Mouse (Mus musculus) MEL (cell line): Measurements from ENCODE around the gene Tomm40. TPM values are rescaled to one million over a fixed set of nuclear protein-coding genes. Genes with fewer than 3 reads are reported as not detected.

Experiments used
- DNase-seq: peaks from one replicate; pipeline ENCODE4 v3.0.0; 2011; ENCODE audit warnings: low read depth, low spot score
- H3K27ac ChIP-seq: 2 replicates; pipeline ENCODE4 v1.5.1; 2012; ENCODE audit warnings: low read depth, mild to moderate bottlenecking, control low read depth, low read length, moderate library complexity; ENCODE audit not compliant: control insufficient read depth
- H3K27me3 ChIP-seq, 2 experiments: fragments of 150-350 bp in 1 of 2; sonication (generic) in 1 of 2; 2 replicates each; pipeline ENCODE4 v1.6.1; 2012; ENCODE audit warnings: low read length in 2 of 2, mild to moderate bottlenecking in 2 of 2, improper control_type of control experiment in 1 of 2, moderate library complexity in 1 of 2; ENCODE audit not compliant: insufficient read depth in 2 of 2, control insufficient read depth in 1 of 2
- H3K36me3 ChIP-seq, 2 experiments: 2 replicates each; pipeline ENCODE4 v1.6.1; 2012 to 2014; ENCODE audit warnings: low read length in 2 of 2, improper control_type of control experiment in 1 of 2, inconsistent platforms in 1 of 2, mild to moderate bottlenecking in 1 of 2; ENCODE audit not compliant: insufficient read depth in 2 of 2, control insufficient read depth in 1 of 2
- H3K4me1 ChIP-seq, 2 experiments: fragments of 150-350 bp in 1 of 2; sonication (generic) in 1 of 2; 2 replicates each; pipeline ENCODE4 v1.6.1; 2012; ENCODE audit warnings: low read length in 2 of 2, improper control_type of control experiment in 1 of 2, mild to moderate bottlenecking in 1 of 2; ENCODE audit not compliant: insufficient read depth in 2 of 2, control insufficient read depth in 1 of 2
- H3K4me3 ChIP-seq, 2 experiments: fragments of 150-350 bp in 1 of 2; sonication (generic) in 1 of 2; 2 replicates each; pipeline ENCODE4 v1.5.1; 2012; ENCODE audit warnings: low read depth in 2 of 2, low read length in 2 of 2, mild to moderate bottlenecking in 2 of 2, moderate library complexity in 2 of 2, control low read depth in 1 of 2, improper control_type of control experiment in 1 of 2; ENCODE audit not compliant: control insufficient read depth in 1 of 2, insufficient read depth in 1 of 2
- H3K79me2 ChIP-seq: 2 replicates; pipeline ENCODE4 v1.6.1; 2012; ENCODE audit warnings: mild to moderate bottlenecking, low read length, moderate library complexity; ENCODE audit not compliant: control insufficient read depth, poor library complexity, insufficient read depth
- H3K9ac ChIP-seq: 2 replicates; pipeline ENCODE4 v1.6.1; 2012; ENCODE audit warnings: low read depth, mild to moderate bottlenecking, control low read depth, low read length, moderate library complexity; ENCODE audit not compliant: control insufficient read depth, poor library complexity, severe bottlenecking
- H3K9me3 ChIP-seq: fragments of 150-350 bp; sonication (generic); replicated peaks from 2 replicates; pipeline ENCODE4 v1.6.1; 2012; ENCODE audit warnings: mild to moderate bottlenecking, low read length, improper control_type of control experiment, moderate library complexity; ENCODE audit not compliant: insufficient read depth
- BHLHE40 ChIP-seq: IDR thresholded peaks from 2 replicates; pipeline ENCODE4 v1.6.1; 2012; ENCODE audit warnings: low read depth, mild to moderate bottlenecking, inconsistent platforms, low read length, improper control_type of control experiment, borderline replicate concordance
- CHD1 ChIP-seq: IDR thresholded peaks from 2 replicates; pipeline ENCODE4 v1.6.1; 2012; ENCODE audit warnings: low read depth, mild to moderate bottlenecking, inconsistent platforms, low read length, improper control_type of control experiment
- CHD2 ChIP-seq: IDR thresholded peaks from 2 replicates; pipeline ENCODE4 v1.6.1; 2011; ENCODE audit warnings: low read length, improper control_type of control experiment
- EP300 ChIP-seq, 2 experiments: IDR thresholded peaks; 2 replicates each; pipeline ENCODE4 v1.6.1; 2011; ENCODE audit warnings: improper control_type of control experiment in 2 of 2, low read length in 2 of 2, low read depth in 1 of 2, mild to moderate bottlenecking in 1 of 2
- ETS1 ChIP-seq: IDR thresholded peaks from 2 replicates; pipeline ENCODE4 v1.6.1; 2012; ENCODE audit warnings: low read depth, mild to moderate bottlenecking, inconsistent platforms, low read length, improper control_type of control experiment, moderate library complexity
- GATA1 ChIP-seq: IDR thresholded peaks from 2 replicates; pipeline ENCODE4 v1.6.1; 2011; ENCODE audit warnings: low read depth, low read length, improper control_type of control experiment
- KAT2A ChIP-seq: conservative IDR thresholded peaks from 2 replicates; pipeline ENCODE4 v1.6.1; 2012; ENCODE audit warnings: low read depth, low read length, improper control_type of control experiment, inconsistent platforms
- MEF2A ChIP-seq: IDR thresholded peaks from 2 replicates; pipeline ENCODE4 v1.6.1; 2014; ENCODE audit warnings: low read depth, mild to moderate bottlenecking, inconsistent platforms, low read length, improper control_type of control experiment; ENCODE audit not compliant: poor library complexity, insufficient replicate concordance, severe bottlenecking; ENCODE audit errors: extremely low read depth
- MXI1 ChIP-seq: IDR thresholded peaks from 2 replicates; pipeline ENCODE4 v1.6.1; 2011; ENCODE audit warnings: mild to moderate bottlenecking, low read depth, low read length, improper control_type of control experiment
- MYB ChIP-seq: IDR thresholded peaks from 2 replicates; pipeline ENCODE4 v1.6.1; 2011; ENCODE audit warnings: mild to moderate bottlenecking, low read depth, low read length, improper control_type of control experiment
- MYC ChIP-seq: IDR thresholded peaks from 2 replicates; pipeline ENCODE4 v1.6.1; 2011; ENCODE audit warnings: low read depth, mild to moderate bottlenecking, low read length, improper control_type of control experiment, moderate library complexity
- POLR2A ChIP-seq, 2 experiments: IDR thresholded peaks; 2 replicates each; pipeline ENCODE4 v1.6.1; 2011 to 2012; ENCODE audit warnings: low read length in 2 of 2, mild to moderate bottlenecking in 2 of 2, control low read depth in 1 of 2, improper control_type of control experiment in 1 of 2, low read depth in 1 of 2, moderate library complexity in 1 of 2; ENCODE audit not compliant: control insufficient read depth in 1 of 2, insufficient read depth in 1 of 2, poor library complexity in 1 of 2
- POLR2AphosphoS2 ChIP-seq: IDR thresholded peaks from 2 replicates; pipeline ENCODE4 v1.6.1; 2011; ENCODE audit warnings: low read length, improper control_type of control experiment
- POLR2AphosphoS5 ChIP-seq: IDR thresholded peaks from 2 replicates; pipeline ENCODE4 v1.6.1; 2012; ENCODE audit warnings: low read depth, borderline replicate concordance, mild to moderate bottlenecking, inconsistent platforms, low read length, moderate library complexity, mixed read lengths
- RCOR1 ChIP-seq: IDR thresholded peaks from 2 replicates; pipeline ENCODE4 v1.6.1; 2012; ENCODE audit warnings: low read depth, mild to moderate bottlenecking, inconsistent platforms, low read length, improper control_type of control experiment
- SIN3A ChIP-seq: IDR thresholded peaks from 2 replicates; pipeline ENCODE4 v1.6.1; 2012; ENCODE audit warnings: low read length, improper control_type of control experiment, inconsistent platforms
- TBP ChIP-seq: IDR thresholded peaks from 2 replicates; pipeline ENCODE4 v1.8.0; 2011; ENCODE audit warnings: low read depth, low read length, improper control_type of control experiment
- TCF12 ChIP-seq: IDR thresholded peaks from 2 replicates; pipeline ENCODE4 v1.6.1; 2014; ENCODE audit warnings: low read depth, mild to moderate bottlenecking, inconsistent platforms, low read length, improper control_type of control experiment, moderate library complexity
- USF1 ChIP-seq: IDR thresholded peaks from 2 replicates; pipeline ENCODE4 v1.6.1; 2014; ENCODE audit warnings: low read depth, mild to moderate bottlenecking, inconsistent platforms, low read length, improper control_type of control experiment, moderate library complexity
- ZC3H11A ChIP-seq: IDR thresholded peaks from 2 replicates; pipeline ENCODE4 v1.6.1; 2012; ENCODE audit warnings: low read depth, mild to moderate bottlenecking, inconsistent platforms, low read length, improper control_type of control experiment
- ZKSCAN1 ChIP-seq: IDR thresholded peaks from 2 replicates; pipeline ENCODE4 v1.6.1; 2012; ENCODE audit warnings: low read depth, mild to moderate bottlenecking, inconsistent platforms, low read length, improper control_type of control experiment, moderate library complexity
- ZNF384 ChIP-seq: IDR thresholded peaks from 2 replicates; pipeline ENCODE4 v1.6.1; 2012; ENCODE audit warnings: low read depth, mild to moderate bottlenecking, inconsistent platforms, low read length, improper control_type of control experiment
- polyA plus RNA-seq, 2 experiments: library from polyadenylated mRNA; stranded (reverse) in 1 of 2; unstranded in 1 of 2; fragments of >175 nt in 1 of 2; fragments of >200 nt in 1 of 2; gene quantifications; 2 replicates each; pipeline versions ENCODE4 v1.2.1 to v1.2.4; 2012; ENCODE audit warnings: low replicate concordance in 2 of 2, low read depth in 1 of 2; ENCODE audit not compliant: insufficient read length in 2 of 2, insufficient read depth in 1 of 2, missing spikeins in 1 of 2
- total RNA-seq: library from RNA; depleted of rRNA; stranded (reverse); fragments of 300-350 nt; gene quantifications from 2 replicates; pipeline ENCODE4 v1.2.3, GENCODE M21; 2012

Gene Tomm40
- total and polyA plus RNA-seq, 3 experiments = 294 to 403 TPM; not detected in 1

DNA sequence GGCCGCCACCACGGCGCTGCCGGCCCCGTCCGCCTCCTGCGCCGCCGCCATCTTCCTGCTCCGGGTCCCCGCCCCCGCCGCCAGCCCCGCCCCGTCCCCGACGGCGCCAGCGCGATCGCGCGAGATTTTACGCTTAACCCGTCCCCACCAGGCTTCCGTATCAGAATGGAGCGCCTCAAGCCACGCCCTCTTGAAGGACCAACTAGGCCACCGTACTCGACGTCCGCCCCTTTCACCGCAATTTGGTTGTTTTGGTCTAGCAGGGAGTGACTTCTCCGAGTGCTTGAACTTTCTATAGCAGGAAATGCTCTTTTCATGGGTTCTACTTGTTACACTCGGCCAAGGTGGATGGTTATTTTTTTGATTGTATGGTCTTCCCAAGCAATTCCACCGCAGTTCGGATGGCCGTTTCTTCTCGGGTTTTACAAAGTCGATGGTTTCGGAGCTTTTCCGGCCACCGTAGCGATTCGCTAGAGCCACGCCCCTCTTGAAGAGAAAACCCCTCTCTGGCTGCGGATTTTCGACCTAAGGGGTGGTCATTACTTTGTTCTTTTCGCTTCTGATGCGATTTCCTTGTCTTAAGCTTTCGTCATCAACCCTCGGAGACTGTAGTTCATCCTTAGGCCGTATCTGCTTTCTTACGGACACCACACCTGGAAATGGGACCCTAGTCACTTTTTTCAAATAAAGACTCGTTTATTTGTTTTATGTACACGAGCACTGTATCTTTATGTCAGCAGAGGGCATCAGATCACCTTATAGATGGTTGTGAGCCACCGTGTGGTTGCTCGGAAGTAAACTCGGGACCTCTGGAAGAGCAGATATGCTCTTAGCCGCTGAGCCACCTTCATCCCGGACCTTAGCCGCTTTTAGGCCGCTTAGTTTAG lies 50.0 kb downstream of the Tomm40 start, which contains the start of gene Clptm1 (continued):
- TF ChIP-seq POLR2AphosphoS5 (no peak), CHD2 (peak; percentile 96), ETS1 (no peak; the same call in 1 of the 2 replicates), POLR2A (IDR thresholded peaks at IDR 0.05; ENCODE audit: control insufficient read depth in 1 of 2, insufficient read depth in 1 of 2, low read depth in 1 of 2, low read length in 2 of 2, poor library complexity in 1 of 2) (peak; percentile 53 to 71)
- TF ChIP-seq, all 39 proteins: peak for 24

DNA sequence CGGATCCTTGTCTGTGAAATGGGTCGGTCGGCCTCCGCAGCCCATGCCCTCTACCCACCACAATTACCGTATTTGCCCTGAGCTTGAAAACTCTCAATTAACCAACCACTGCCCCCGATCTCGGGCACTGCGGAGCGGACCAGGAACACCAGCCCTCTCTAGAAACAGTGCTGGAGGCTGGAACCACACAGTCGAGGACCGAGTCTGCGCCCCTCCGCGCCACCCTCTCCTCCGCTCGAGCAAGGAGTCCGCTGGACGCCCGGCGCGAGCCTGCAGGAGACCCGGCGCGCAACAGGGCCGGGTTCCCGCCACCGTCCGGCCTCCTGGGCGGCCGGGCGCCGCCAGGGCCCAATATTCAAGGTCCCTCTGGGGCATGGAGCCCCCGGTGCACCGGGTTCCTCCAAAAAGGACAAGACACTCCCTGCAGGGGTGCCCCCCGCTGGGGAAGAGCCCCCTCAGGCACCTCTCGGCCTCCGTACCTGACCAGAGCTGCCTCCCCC lies 50.7 kb downstream of the Tomm40 start:
- H3K4me1 ChIP-seq = peaks cover 4 to 12% of the 10 kb centered on the region in 2 experiments; a peak in 3 of 4 replicates
- H3K27ac ChIP-seq = peak overlapping the region; percentile 26; the same call in 1 of the 2 replicates

DNA sequence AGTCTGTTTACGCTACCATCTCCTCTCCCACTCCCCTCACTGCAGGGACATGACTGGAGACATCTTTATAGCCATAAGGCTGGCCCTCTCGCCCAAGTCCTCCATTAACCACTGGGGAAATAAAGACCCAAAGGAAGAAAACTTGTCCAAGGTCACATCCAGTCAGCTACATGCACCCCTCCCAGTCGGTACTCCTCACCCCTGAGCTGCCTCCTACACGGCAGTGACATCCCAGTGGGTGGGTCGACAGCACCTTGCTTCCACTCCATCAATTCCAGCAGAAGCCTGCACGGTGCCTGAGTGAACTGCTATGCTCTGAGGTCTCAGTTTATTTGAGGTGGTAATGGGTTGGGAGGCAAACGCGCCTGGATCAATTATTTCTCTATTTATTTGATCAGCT lies 51.3 kb downstream of the Tomm40 start:
- Histone ChIP-seq H3K9me3 (no peaks in the 10 kb centered on the region), H3K9ac (peak overlapping the region; percentile 89), H3K4me3 (peak overlapping the region; percentile 75 to 82), H3K4me1 (peaks cover 4 to 8% of the 10 kb centered on the region in 2 experiments; a peak in 3 of 4 replicates), H3K79me2 (peaks cover 52% of the 10 kb centered on the region), H3K36me3 (peaks cover 1 to 11% of the 10 kb centered on the region in 2 experiments), H3K27me3 (no peaks in the 10 kb centered on the region), H3K27ac (no peak overlapping the region)
- TF ChIP-seq BHLHE40 (no peak), EP300 (IDR thresholded peaks at IDR 0.05; ENCODE audit: low read depth in 1 of 2, low read length in 2 of 2) (no peak), MYB (no peak), TCF12 (no peak), POLR2A (IDR thresholded peaks at IDR 0.05; ENCODE audit: control insufficient read depth in 1 of 2, insufficient read depth in 1 of 2, low read depth in 1 of 2, low read length in 2 of 2, poor library complexity in 1 of 2) (no peak), MYC (no peak), ZKSCAN1 (no peak), GATA1 (no peak), ZNF384 (no peak), MXI1 (no peak), MEF2A (no peak), KAT2A (no peak), CHD1 (no peak), POLR2AphosphoS2 (no peak), TBP (no peak), USF1 (no peak), SIN3A (no peak), ZC3H11A (no peak)
- peak; percentile 30 for DNase-seq

More for the DNA sequence above, 50.7 kb downstream of the Tomm40 start:
- TF ChIP-seq POLR2A (IDR thresholded peaks at IDR 0.05; ENCODE audit: control insufficient read depth in 1 of 2, insufficient read depth in 1 of 2, low read depth in 1 of 2, low read length in 2 of 2, poor library complexity in 1 of 2) (peak in 1 of 2 experiments; percentile 64; a peak in 1 of 4 replicates), RCOR1 (no peak)
- H3K9ac ChIP-seq = peak overlapping the region; percentile 89
- H3K4me3 ChIP-seq = peak overlapping the region; percentile 75 to 82
- no peak for DNase-seq
- H3K9me3 ChIP-seq = no peaks in the 10 kb centered on the region
- peaks cover 50% of the 10 kb centered on the region for H3K79me2 ChIP-seq
- H3K27me3 ChIP-seq = no peaks in the 10 kb centered on the region
- peaks cover 1 to 11% of the 10 kb centered on the region in 2 experiments for H3K36me3 ChIP-seq
